Mouse (Mus musculus) liver, embryonic 14.5 days (tissue): ENCODE results near the gene Dync1i2.

Source experiments
- CTCF ChIP-seq: IDR thresholded peaks from 2 replicates; pipeline ENCODE4 v1.5.1; 2016; ENCODE audit warnings: antibody characterized with exemption, low read depth, control low read depth
- EP300 ChIP-seq: IDR thresholded peaks from 2 replicates; pipeline ENCODE4 v1.6.1; 2016; ENCODE audit warnings: antibody characterized with exemption, low read depth

DNA sequence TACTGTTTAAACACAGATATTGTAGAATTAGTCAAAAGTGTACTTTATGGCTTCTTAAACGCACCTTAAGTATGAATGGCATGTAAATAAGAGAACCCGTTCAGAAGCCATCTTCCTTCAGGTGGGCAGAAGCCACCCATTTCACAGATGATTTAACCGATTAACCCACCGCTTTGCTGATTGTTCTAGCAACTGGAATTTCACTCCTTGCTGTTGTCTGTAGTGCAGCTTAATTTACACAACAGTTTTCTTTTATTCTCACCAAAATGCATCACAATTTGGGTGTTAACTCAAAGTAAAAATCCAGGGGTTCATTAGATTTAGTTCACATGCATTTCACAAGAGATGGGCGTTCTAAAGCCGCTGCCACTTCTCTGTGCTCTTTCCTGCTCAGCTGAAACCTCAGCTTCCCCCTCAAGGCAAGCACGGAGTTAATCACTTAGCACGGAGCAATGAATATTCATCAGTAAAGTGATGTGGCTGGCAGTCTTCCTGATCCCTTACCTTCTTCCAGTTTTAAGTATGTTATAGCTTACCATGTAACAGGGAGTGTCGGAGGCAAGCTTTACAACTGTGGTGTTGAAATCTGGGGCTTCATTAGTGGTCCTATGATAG is 31.7 kb downstream of the Dync1i2 start:
- no peak for TF ChIP-seq CTCF
- TF ChIP-seq EP300 = no peak
